Mouse (Mus musculus) limb, embryonic 12.5 days (tissue): Measurements from ENCODE around the gene Pank4. TPM values are rescaled to one million over a fixed set of nuclear protein-coding genes. Genes with fewer than 3 reads are reported as not detected.

ENCODE experiments used
- ATAC-seq: fragments of 200-750 bp; cut with Nextera tagmentation; 2 replicates; pipeline ENCODE4 v1.8.0; 2017; ENCODE audit warnings: low read depth, moderate TSS enrichment; ENCODE audit not compliant: insufficient number of reproducible peaks, insufficient read depth, low FRiP score, low TSS enrichment
- H3K27ac ChIP-seq: fragments of 300-500 bp; sonication (generic); 2 replicates; pipeline ENCODE4 v1.5.1; 2016; ENCODE audit warnings: mild to moderate bottlenecking, moderate library complexity
- H3K27me3 ChIP-seq: fragments of 300-500 bp; sonication (generic); 2 replicates; pipeline ENCODE4 v1.6.1; 2016; ENCODE audit warnings: mild to moderate bottlenecking, moderate library complexity
- H3K36me3 ChIP-seq: fragments of 300-500 bp; sonication (generic); 2 replicates; pipeline ENCODE4 v1.6.1; 2016; ENCODE audit warnings: mild to moderate bottlenecking, moderate library complexity
- H3K4me1 ChIP-seq: fragments of 300-500 bp; sonication (generic); replicated peaks from 2 replicates; pipeline ENCODE4 v1.6.1; 2016
- H3K4me2 ChIP-seq: fragments of 300-500 bp; sonication (generic); 2 replicates; pipeline ENCODE4 v1.6.1; 2016; ENCODE audit warnings: mild to moderate bottlenecking, moderate library complexity
- H3K4me3 ChIP-seq: fragments of 300-500 bp; sonication (generic); replicated peaks from 2 replicates; pipeline ENCODE4 v1.5.1; 2016; ENCODE audit warnings: mild to moderate bottlenecking
- H3K9ac ChIP-seq: fragments of 300-500 bp; sonication (generic); replicated peaks from 2 replicates; pipeline ENCODE4 v1.6.1; 2016; ENCODE audit warnings: mild to moderate bottlenecking, moderate library complexity
- H3K9me3 ChIP-seq: fragments of 300-500 bp; sonication (generic); 2 replicates; pipeline ENCODE4 v1.6.1; 2016; ENCODE audit warnings: mild to moderate bottlenecking, moderate library complexity
- WGBS: fragments of 180-500 bp; shearing (Covaris S2); methylation state at CpG from one replicate; pipeline ENCODE4 v1.1.7; 2016; 5-methylcytosine and 5-hydroxymethylcytosine counted together
- polyA plus RNA-seq: library from polyadenylated mRNA; unstranded; fragments of >200 nt; fragmentation: Nextera tagmentation; extraction: Ambion mirVana; gene quantifications from 2 replicates; pipeline ENCODE4 v1.2.1, GENCODE M21; 2016

Pank4 gene
- 56.3 and 60.5 TPM in 2 replicates for polyA plus RNA-seq

- peak within 1 kb of the TSS; percentile 86 for H3K9ac ChIP-seq
- peaks cover 46% of the 10 kb centered on the region for H3K27me3 ChIP-seq
- H3K4me3 ChIP-seq = peak within 1 kb of the TSS; percentile 91
- peaks cover 10% of the 10 kb centered on the region for H3K36me3 ChIP-seq
- H3K4me2 ChIP-seq = peak within 1 kb of the TSS; percentile 75
- H3K27ac ChIP-seq = peak within 1 kb of the TSS; percentile 89
- H3K4me1 ChIP-seq = peaks cover 56% of the 10 kb centered on the region
- peak; percentile 88 for ATAC-seq
- WGBS = 1% methylated on average over 66 of the region's 66 CpGs
- no peaks in the 10 kb centered on the region for H3K9me3 ChIP-seq
These were observed at the start of gene Pank4 for GRCm38 (mm10) chr4:154963901-154964580. TSS of gene Pank4 (plus strand) at chr4:154964123.

- Histone ChIP-seq H3K27me3 (no peaks in the 10 kb centered on the region), H3K4me3 (no peak overlapping the region), H3K9me3 (no peaks in the 10 kb centered on the region), H3K36me3 (no peaks in the 10 kb centered on the region), H3K27ac (no peak overlapping the region), H3K4me2 (no peak overlapping the region), H3K9ac (no peak overlapping the region), H3K4me1 (peaks cover 14% of the 10 kb centered on the region)
- ATAC-seq = no peak
- WGBS = 92% methylated on average over 4 of the region's 4 CpGs
These were observed 49.7 kb upstream of the Pank4 start for GRCm38 (mm10) chr4:154914252-154914651.

- no peaks in the 10 kb centered on the region for H3K27me3 ChIP-seq
- H3K9me3 ChIP-seq = no peaks in the 10 kb centered on the region
- peaks cover 14% of the 10 kb centered on the region for H3K4me1 ChIP-seq
- no peaks in the 10 kb centered on the region for H3K36me3 ChIP-seq
- 68% methylated on average over 3 of the region's 3 CpGs for WGBS
- no peak for ATAC-seq
- no peak overlapping the region for H3K27ac ChIP-seq
- no peak overlapping the region for H3K4me2 ChIP-seq
- no peak overlapping the region for H3K4me3 ChIP-seq
- no peak overlapping the region for H3K9ac ChIP-seq
These were observed 49.2 kb upstream of the Pank4 start for GRCm38 (mm10) chr4:154914707-154915106.

GRCm38 (mm10) chr4:154915286-154915685 lies 48.6 kb upstream of the Pank4 start:
- Histone ChIP-seq H3K9me3 (no peaks in the 10 kb centered on the region), H3K27me3 (no peaks in the 10 kb centered on the region), H3K27ac (no peak overlapping the region), H3K9ac (no peak overlapping the region), H3K4me1 (peaks cover 12% of the 10 kb centered on the region), H3K36me3 (no peaks in the 10 kb centered on the region), H3K4me3 (no peak overlapping the region), H3K4me2 (no peak overlapping the region)
- ATAC-seq = no peak
- WGBS = 81% methylated on average over 10 of the region's 10 CpGs

GRCm38 (mm10) chr4:154916662-154917061 lies 47.3 kb upstream of the Pank4 start:
- 82% methylated on average over 4 of the region's 4 CpGs for WGBS
- Histone ChIP-seq H3K4me2 (no peak overlapping the region), H3K36me3 (no peaks in the 10 kb centered on the region), H3K9ac (no peak overlapping the region), H3K4me3 (no peak overlapping the region), H3K4me1 (no peaks in the 10 kb centered on the region), H3K27me3 (no peaks in the 10 kb centered on the region), H3K27ac (no peak overlapping the region), H3K9me3 (no peaks in the 10 kb centered on the region)
- no peak for ATAC-seq

- no peaks in the 10 kb centered on the region for H3K9me3 ChIP-seq
- H3K4me1 ChIP-seq = peaks cover 11% of the 10 kb centered on the region
- no peak for ATAC-seq
- no peaks in the 10 kb centered on the region for H3K27me3 ChIP-seq
- no peak overlapping the region for H3K27ac ChIP-seq
- H3K36me3 ChIP-seq = no peaks in the 10 kb centered on the region
- H3K9ac ChIP-seq = no peak overlapping the region
- no peak overlapping the region for H3K4me3 ChIP-seq
- 83% methylated on average over 4 of the region's 4 CpGs for WGBS
- no peak overlapping the region for H3K4me2 ChIP-seq
These were observed 41.6 kb upstream of the Pank4 start for GRCm38 (mm10) chr4:154922291-154922690.

GRCm38 (mm10) chr4:154922931-154923330 lies 41.0 kb upstream of the Pank4 start:
- no peaks in the 10 kb centered on the region for H3K27me3 ChIP-seq
- no peak overlapping the region for H3K4me2 ChIP-seq
- no peaks in the 10 kb centered on the region for H3K9me3 ChIP-seq
- H3K9ac ChIP-seq = no peak overlapping the region
- H3K36me3 ChIP-seq = no peaks in the 10 kb centered on the region
- H3K27ac ChIP-seq = no peak overlapping the region
- no peak for ATAC-seq
- H3K4me1 ChIP-seq = peaks cover 17% of the 10 kb centered on the region
- 84% methylated on average over 5 of the region's 5 CpGs for WGBS
- H3K4me3 ChIP-seq = no peak overlapping the region

- Histone ChIP-seq H3K9ac (no peak overlapping the region), H3K4me2 (no peak overlapping the region), H3K36me3 (no peaks in the 10 kb centered on the region), H3K4me1 (peaks cover 27% of the 10 kb centered on the region), H3K27me3 (no peaks in the 10 kb centered on the region), H3K9me3 (no peaks in the 10 kb centered on the region), H3K4me3 (no peak overlapping the region), H3K27ac (no peak overlapping the region)
- no peak for ATAC-seq
- WGBS = 49% methylated on average over 4 of the region's 4 CpGs
These were observed 38.5 kb upstream of the Pank4 start for GRCm38 (mm10) chr4:154925413-154925812.

- Histone ChIP-seq H3K9me3 (no peaks in the 10 kb centered on the region), H3K27ac (peak overlapping the region; percentile 77), H3K4me2 (peak overlapping the region; percentile 34), H3K36me3 (no peaks in the 10 kb centered on the region), H3K4me1 (peaks cover 27% of the 10 kb centered on the region), H3K27me3 (no peaks in the 10 kb centered on the region), H3K9ac (no peak overlapping the region), H3K4me3 (0 out of 2 replicates have a peak overlapping the region, but pooled peaks have one; percentile 9)
- 42% methylated on average over 9 of the region's 9 CpGs for WGBS
- no peak for ATAC-seq
These were observed 36.7 kb upstream of the Pank4 start for GRCm38 (mm10) chr4:154926969-154927898.

GRCm38 (mm10) chr4:154927899-154928337 lies 36.0 kb upstream of the Pank4 start:
- H3K9me3 ChIP-seq = no peaks in the 10 kb centered on the region
- 0 out of 2 replicates have a peak, but pooled peaks have one; percentile 69 for ATAC-seq
- peaks cover 27% of the 10 kb centered on the region for H3K4me1 ChIP-seq
- no peaks in the 10 kb centered on the region for H3K36me3 ChIP-seq
- WGBS = 20% methylated on average over 5 of the region's 5 CpGs
- peak overlapping the region; percentile 34 for H3K4me2 ChIP-seq
- H3K9ac ChIP-seq = 0 out of 2 replicates have a peak overlapping the region, but pooled peaks have one; percentile 8
- no peak overlapping the region for H3K4me3 ChIP-seq
- H3K27ac ChIP-seq = peak overlapping the region; percentile 77
- H3K27me3 ChIP-seq = no peaks in the 10 kb centered on the region

- Histone ChIP-seq H3K4me1 (peaks cover 27% of the 10 kb centered on the region), H3K9ac (0 out of 2 replicates have a peak within 1 kb of the TSS, but pooled peaks have one; percentile 8), H3K4me2 (peak within 1 kb of the TSS; percentile 34), H3K9me3 (no peaks in the 10 kb centered on the region), H3K4me3 (no peak within 1 kb of the TSS), H3K27me3 (no peaks in the 10 kb centered on the region), H3K36me3 (no peaks in the 10 kb centered on the region), H3K27ac (peak within 1 kb of the TSS; percentile 77)
- no peak for ATAC-seq
- WGBS = 41% methylated on average over 12 of the region's 12 CpGs
These were observed 35.4 kb upstream of the Pank4 start, which contains the start of gene Tnfrsf14 for GRCm38 (mm10) chr4:154928395-154929087. TSS of gene Tnfrsf14 (minus strand) at chr4:154928563.
